ENCODE assay signal across 11 mouse cellular contexts in the genomic region with DNA sequence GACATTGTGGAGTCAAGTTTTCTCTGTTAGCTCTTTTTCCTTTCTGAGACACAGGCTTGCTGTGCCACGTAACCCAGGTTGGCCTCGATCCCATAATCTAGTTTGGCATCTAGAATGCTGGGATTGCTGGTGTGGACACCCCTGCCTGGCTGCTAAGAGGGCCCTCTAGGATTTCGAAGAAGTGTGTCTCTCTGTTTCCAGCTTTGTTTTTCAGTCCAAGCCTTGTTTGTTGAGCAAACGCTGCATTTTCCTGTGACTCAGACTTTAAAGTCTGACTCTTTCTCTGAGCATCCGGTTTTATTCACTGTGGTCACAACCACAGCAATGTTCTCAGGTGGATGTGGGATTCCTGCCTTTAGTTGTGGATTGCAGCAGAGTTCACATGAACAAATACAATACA. TPM values are rescaled to one million over a fixed set of nuclear protein-coding genes. Genes with fewer than 3 reads are reported as not detected.
DNase-seq lines count a peak whose midpoint lies in the region; ATAC-seq and TF ChIP-seq lines count a peak whose summit lies in the region.
"Had no signal": no experiment of that assay in that cellular context is flagged by ENCODE, and none has a peak within 500 bp of the region (broad histone marks: within the 10 kb centered on the region; RNA-seq: fewer than 3 reads in every experiment).

No protein-coding gene starts in this region.

- H3K36me3 ChIP-seq in liver, embryonic 13.5 days = peaks cover 85% of the 10 kb centered on the region
- peaks cover 56% of the 10 kb centered on the region for H3K36me3 ChIP-seq in small intestine, adult 2 months (ENCODE audit: control insufficient read depth, insufficient read depth, low read length)
- H3K36me3 ChIP-seq in forebrain, embryonic 11.5 days (ENCODE audit: control insufficient read depth, insufficient read depth, low read length) = peaks cover 14% of the 10 kb centered on the region; the same call in 1 of the 2 replicates

- no peak overlapping the region for H3K4me3 ChIP-seq in liver, embryonic 13.5 days (replicated peaks)
- H3K4me3 ChIP-seq in small intestine, adult 2 months (ENCODE audit: low read depth, low read length) = no peak overlapping the region
- H3K4me3 ChIP-seq in forebrain, embryonic 11.5 days (ENCODE audit: low read depth, low read length) = no peak overlapping the region
- H3K4me3 ChIP-seq: erythroblast, embryonic 14.5 days; heart, adult 2 months; limb, embryonic 12.5 days; midbrain, embryonic 15.5 days had no signal

- H3K4me1 ChIP-seq in liver, embryonic 13.5 days (replicated peaks) = peaks cover 19% of the 10 kb centered on the region
- peaks cover 8% of the 10 kb centered on the region for H3K4me1 ChIP-seq in small intestine, adult 2 months (ENCODE audit: control insufficient read depth, insufficient read depth, insufficient read length, low read length)
- peaks cover 3% of the 10 kb centered on the region; the same call in 1 of the 2 replicates for H3K4me1 ChIP-seq in forebrain, embryonic 11.5 days (replicated peaks; ENCODE audit: control insufficient read depth, insufficient read depth, low read length)
- H3K4me1 ChIP-seq: limb, embryonic 12.5 days; midbrain, embryonic 15.5 days had no signal

- no peaks in the 10 kb centered on the region for H3K27me3 ChIP-seq in liver, embryonic 13.5 days
- no peaks in the 10 kb centered on the region for H3K27me3 ChIP-seq in Patski
- no peaks in the 10 kb centered on the region for H3K27me3 ChIP-seq in small intestine, adult 2 months (ENCODE audit: control insufficient read depth, insufficient read depth, low read length)
- no peaks in the 10 kb centered on the region for H3K27me3 ChIP-seq in forebrain, embryonic 11.5 days (ENCODE audit: control insufficient read depth, insufficient read depth, low read length)
- H3K27me3 ChIP-seq: limb, embryonic 12.5 days; midbrain, embryonic 15.5 days had no signal

- intact Hi-C loops in left cerebral cortex, postnatal 36 days (cut with DNase I) = no loop called here

- 64% methylated on average over 5 of the region's 5 CpGs for WGBS in liver, embryonic 13.5 days (ENCODE audit: insufficient replicate concordance)
- WGBS in small intestine, adult 2 months = 29% methylated on average over 5 of the region's 5 CpGs
- WGBS in forebrain, embryonic 11.5 days = 75% methylated on average over 5 of the region's 5 CpGs

- POLR2A ChIA-PET in Patski (lab: Charles Lee) = no interaction called here

- CTCF ChIA-PET in Patski (lab: Charles Lee) = interaction anchor here (0.8 kb wide), 1 partner anchor 9 kb away, joined by 3 read pairs; no protein-coding TSS in a partner anchor

- H3K27ac ChIP-seq in liver, embryonic 13.5 days = 0 out of 2 replicates have a peak overlapping the region, but pooled peaks have one; percentile 30
- H3K27ac ChIP-seq in small intestine, adult 2 months (ENCODE audit: insufficient read depth, low read depth, low read length) = peak overlapping the region; percentile 40; the same call in 1 of the 2 replicates
- no peak overlapping the region for H3K27ac ChIP-seq in forebrain, embryonic 11.5 days (ENCODE audit: low read depth, low read length)
- H3K27ac ChIP-seq: heart, adult 2 months; limb, embryonic 12.5 days; midbrain, embryonic 15.5 days had no signal

- DNase-seq in liver, embryonic 13.5 days = no peak
- DNase-seq in liver (no peak), Patski (ENCODE audit: low read depth, low spot score) (peak; percentile 75)
- no peak for DNase-seq in left cerebral cortex, postnatal 36 days (ENCODE audit: low spot score in 2 of 2)
- DNase-seq in forebrain, embryonic 11.5 days (ENCODE audit: low spot score) = no peak
- DNase-seq: heart, adult 2 months had no signal

- ATAC-seq in liver, embryonic 13.5 days (ENCODE audit: low read depth) = no peak
- peak; percentile 75 for ATAC-seq in Patski
- peak; percentile 17 to 56; a peak in 1 of 4 replicates for ATAC-seq in hematopoietic stem cell, adult 5-6 weeks (replicated peaks in 1 of 2; ENCODE audit: insufficient read depth in 1 of 2, low FRiP score in 2 of 2, low TSS enrichment in 1 of 2, low read depth in 1 of 2, poor library complexity in 2 of 2, severe bottlenecking in 2 of 2)
- no peak for ATAC-seq in forebrain, embryonic 11.5 days (replicated peaks; ENCODE audit: low FRiP score)
- ATAC-seq: midbrain, embryonic 15.5 days had no signal

- in situ Hi-C loops in Patski (cut with MboI; ENCODE audit: low pct_unique_long_range_greater_than_20kb) = no loop called here

- no peak overlapping the region for H3K4me2 ChIP-seq in liver, embryonic 13.5 days
- H3K4me2 ChIP-seq in forebrain, embryonic 11.5 days (ENCODE audit: low read depth, low read length, severe bottlenecking) = no peak overlapping the region
- H3K4me2 ChIP-seq: limb, embryonic 12.5 days; midbrain, embryonic 15.5 days had no signal

- no peaks in the 10 kb centered on the region for H3K9me3 ChIP-seq in liver, embryonic 13.5 days (replicated peaks)
- no peaks in the 10 kb centered on the region for H3K9me3 ChIP-seq in forebrain, embryonic 11.5 days (ENCODE audit: control insufficient read depth, low read length)
- H3K9me3 ChIP-seq: limb, embryonic 12.5 days; midbrain, embryonic 15.5 days had no signal

- no peak for TF ChIP-seq CTCF in Patski (IDR thresholded peaks at IDR 0.05)
- TF ChIP-seq CTCF in small intestine, adult 2 months (IDR thresholded peaks at IDR 0.05; ENCODE audit: extremely low read depth, insufficient read length, insufficient replicate concordance, low read depth, low read length) = no peak

- no peak overlapping the region for H3K9ac ChIP-seq in liver, embryonic 13.5 days
- no peak overlapping the region for H3K9ac ChIP-seq in forebrain, embryonic 11.5 days (ENCODE audit: low read length)
- H3K9ac ChIP-seq: limb, embryonic 12.5 days; midbrain, embryonic 15.5 days had no signal

- no peak for TF ChIP-seq POLR2A in small intestine, adult 2 months (IDR thresholded peaks at IDR 0.05; ENCODE audit: low read depth, low read length)

RNA-seq across cellular contexts. Expression of a gene that starts 23.0 kb away (rescaled TPM):
- polyA plus RNA-seq in liver, embryonic 13.5 days (2015; fragmentation: Nextera tagmentation; extraction: Ambion mirVana) = 1.2 and 1.4 TPM in 2 replicates
- polyA plus RNA-seq in Patski (2021) = 48.4 TPM
- 1.8 and 7.0 TPM in 2 replicates for total RNA-seq in hematopoietic stem cell, adult 5-6 weeks (2017)
- 48.4 and 141 TPM in 2 replicates for polyA plus RNA-seq in small intestine, adult 2 months (2012; rRNA removed)
- 100 to 1,000 TPM; 311 to 333 TPM for total RNA-seq in left cerebral cortex, postnatal 36 days (2021)
- 4.4 and 7.7 TPM in 2 replicates for polyA plus RNA-seq in forebrain, embryonic 11.5 days (2014; fragmentation: Nextera tagmentation; extraction: Ambion mirVana)

RNA-seq across cellular contexts. Expression of a gene that starts 48.0 kb away (rescaled TPM):
- polyA plus RNA-seq in liver, embryonic 13.5 days (2015; fragmentation: Nextera tagmentation; extraction: Ambion mirVana) = 36.0 and 44.6 TPM in 2 replicates
- polyA plus RNA-seq in Patski (2021) = 57.0 TPM
- total RNA-seq in hematopoietic stem cell, adult 5-6 weeks (2017) = 140 and 171 TPM in 2 replicates
- polyA plus RNA-seq in small intestine, adult 2 months (2012; rRNA removed) = 14.9 and 26.7 TPM in 2 replicates
- 100 to 1,000 TPM in 1 of 2 experiments, 10 to 100 TPM in 1; 97.9 to 139 TPM for total RNA-seq in left cerebral cortex, postnatal 36 days (2021)
- polyA plus RNA-seq in forebrain, embryonic 11.5 days (2014; fragmentation: Nextera tagmentation; extraction: Ambion mirVana) = 86.4 TPM in 2 replicates

Comparison
In these comparisons a context has a peak if more than half of its experiments do, and no peak if none do; other contexts are left out.
1. ATAC-seq: peak in Patski (single experiment) and hematopoietic stem cell, adult 5-6 weeks (2 of 2); none in liver, embryonic 13.5 days (single experiment) and forebrain, embryonic 11.5 days (single experiment).